Mouse (Mus musculus): ENCODE data around the gene Cacna1f.

DNA sequence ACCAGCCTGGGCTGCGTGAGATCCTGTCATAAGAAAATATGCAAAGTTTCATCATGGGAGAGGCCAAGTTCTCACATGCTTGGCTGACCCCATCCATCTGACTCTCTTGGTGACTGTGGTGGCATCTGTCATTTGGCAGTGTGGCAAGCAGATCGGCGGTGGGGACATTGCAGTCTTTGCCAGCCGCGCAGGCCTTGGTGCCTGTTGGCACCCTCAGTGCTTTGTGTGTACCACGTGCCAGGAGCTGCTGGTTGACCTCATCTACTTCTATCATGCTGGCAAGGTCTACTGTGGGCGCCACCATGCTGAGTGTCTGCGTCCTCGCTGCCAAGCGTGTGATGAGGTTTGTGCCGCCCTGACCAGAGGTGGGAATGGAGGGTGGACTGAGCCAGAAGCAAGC lies 57.9 kb downstream of the Cacna1f start:
- TF ChIP-seq CTCF (IDR thresholded peaks at IDR 0.05; ENCODE audit: borderline replicate concordance, insufficient read depth, low read length) (no peak), POLR2A (IDR thresholded peaks at IDR 0.05; ENCODE audit: low read depth, low read length) (no peak)

All from embryonic fibroblast, embryonic 13.5 days (primary cell).